Mouse (Mus musculus): ENCODE data around the gene Map3k15. TPM values are rescaled to one million over a fixed set of nuclear protein-coding genes. Genes with fewer than 3 reads are reported as not detected.

The Map3k15 gene
- polyA plus RNA-seq, 1 experiment = 1.5 TPM

DNA sequence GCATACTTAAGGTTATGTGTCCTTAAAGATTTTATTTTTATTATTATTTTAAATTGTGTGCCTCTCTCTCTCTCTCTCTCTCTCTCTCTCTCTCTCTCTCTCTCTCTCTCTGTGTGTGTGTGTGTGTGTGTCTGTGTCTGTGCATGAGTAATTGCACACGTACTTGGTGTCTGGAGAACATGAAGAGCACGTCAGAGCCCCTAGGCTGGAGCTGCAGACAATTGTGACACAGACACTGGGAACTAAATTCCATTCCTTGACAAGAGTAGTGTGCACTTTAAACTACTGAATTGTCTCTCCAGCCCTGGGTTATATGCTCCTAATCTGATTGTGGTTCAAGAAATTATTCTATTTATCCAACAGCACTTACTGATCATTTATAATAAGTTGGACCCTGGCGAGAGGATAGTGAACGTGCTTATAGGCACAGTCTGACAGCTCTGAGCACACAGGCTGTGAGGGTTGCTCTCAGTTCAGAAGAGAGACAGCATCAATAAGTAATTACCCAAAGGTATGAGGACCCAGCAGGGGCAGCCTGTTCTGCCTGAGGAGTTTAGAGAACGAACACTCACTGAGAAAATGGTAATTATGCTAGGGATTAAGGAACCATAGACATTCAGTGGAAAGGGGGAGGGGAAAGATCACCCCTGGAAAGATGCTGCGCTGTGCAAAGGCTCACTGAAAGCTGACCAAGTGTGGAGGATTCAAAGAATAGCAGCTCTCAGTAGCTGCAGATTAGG, 178.2 kb downstream of the Map3k15 start:
- TF ChIP-seq CTCF (IDR thresholded peaks at IDR 0.05; ENCODE audit: borderline replicate concordance, control insufficient read depth, extremely low read depth, insufficient read depth, low read length, poor library complexity) = no peak
- no peak for TF ChIP-seq POLR2A (IDR thresholded peaks at IDR 0.05; ENCODE audit: control insufficient read depth, extremely low read depth, insufficient read depth, low read length, poor library complexity)
- Histone ChIP-seq H3K4me1 (replicated peaks; ENCODE audit: control insufficient read depth, insufficient read depth, low read length) (no peaks in the 10 kb centered on the region), H3K27me3 (ENCODE audit: control insufficient read depth, insufficient read depth, low read length) (no peaks in the 10 kb centered on the region), H3K36me3 (ENCODE audit: control insufficient read depth, insufficient read depth, low read length) (no peaks in the 10 kb centered on the region), H3K27ac (ENCODE audit: control insufficient read depth, insufficient read depth, low read length) (no peak overlapping the region), H3K4me3 (ENCODE audit: control insufficient read depth, insufficient read depth, low read length) (no peak overlapping the region)
- 86% methylated on average over 6 of the region's 6 CpGs for WGBS
- no peak for DNase-seq

GRCm38 (mm10) chrX:160170150-160170549, 181.9 kb downstream of the Map3k15 start:
- peak; percentile 56 for DNase-seq
- no peaks in the 10 kb centered on the region for H3K4me1 ChIP-seq (replicated peaks; ENCODE audit: control insufficient read depth, insufficient read depth, low read length)
- no peaks in the 10 kb centered on the region for H3K27me3 ChIP-seq (ENCODE audit: control insufficient read depth, insufficient read depth, low read length)
- 23% methylated on average over 3 of the region's 3 CpGs for WGBS
- TF ChIP-seq CTCF (IDR thresholded peaks at IDR 0.05; ENCODE audit: borderline replicate concordance, control insufficient read depth, extremely low read depth, insufficient read depth, low read length, poor library complexity) = no peak
- no peak for TF ChIP-seq POLR2A (IDR thresholded peaks at IDR 0.05; ENCODE audit: control insufficient read depth, extremely low read depth, insufficient read depth, low read length, poor library complexity)
- H3K4me3 ChIP-seq (ENCODE audit: control insufficient read depth, insufficient read depth, low read length) = no peak overlapping the region
- H3K36me3 ChIP-seq (ENCODE audit: control insufficient read depth, insufficient read depth, low read length) = no peaks in the 10 kb centered on the region
- H3K27ac ChIP-seq (ENCODE audit: control insufficient read depth, insufficient read depth, low read length) = no peak overlapping the region

Other genes starting within 250 kb of the Map3k15 start
- gene Pdha1, start 150.0 kb downstream of the Map3k15 start, polyA plus RNA-seq (2012; rRNA removed) = 77.3 and 82.8 TPM in 2 replicates